Mouse (Mus musculus): Measurements from ENCODE around the gene Nt5c1b.

Nt5c1b gene

DNA sequence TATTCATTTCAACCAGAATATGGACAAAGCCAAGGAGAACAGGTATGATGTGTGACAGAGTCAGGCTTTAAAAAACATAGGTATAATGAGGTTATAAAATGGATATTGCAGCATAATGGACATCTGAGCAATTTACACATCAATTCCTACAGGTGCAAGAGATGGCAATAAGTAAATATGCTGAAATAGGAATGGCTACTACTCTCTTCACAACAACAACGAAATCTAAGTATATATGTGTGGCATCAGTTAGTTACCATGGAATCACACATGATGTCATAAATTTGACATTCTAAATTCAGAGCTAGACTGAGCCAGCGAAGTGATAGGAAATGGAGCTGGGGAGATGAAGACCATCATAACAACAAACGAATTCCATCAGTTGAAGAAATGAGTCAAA, at the start of gene Nt5c1b:
Gene Nt5c1b (plus strand): TSS at position 301 of the 400 bp plus-strand sequence.
- in situ Hi-C loops (cut with MboI, MseI): loop anchor here (5.0 kb wide), 1 partner anchor 58 kb away; no protein-coding TSS in a partner anchor

DNA sequence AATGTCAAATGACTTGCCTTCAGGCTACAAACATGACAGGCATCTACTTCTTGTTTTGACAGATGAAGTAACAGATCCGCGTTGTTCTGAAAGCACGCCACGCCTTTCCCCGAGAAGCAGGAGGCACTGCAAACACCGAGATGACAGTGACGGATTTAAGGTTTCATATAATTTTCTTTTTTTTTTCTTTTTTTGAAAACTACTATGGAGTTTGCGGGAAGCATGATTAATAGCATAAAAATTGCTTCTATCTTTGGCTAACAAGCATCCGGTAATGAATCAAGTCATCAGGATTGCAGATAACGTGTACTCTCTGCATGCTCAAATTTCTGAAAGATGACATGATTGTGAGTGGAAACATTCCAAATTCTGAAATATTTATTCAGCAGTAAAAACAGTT, 42.1 kb upstream of the Nt5c1b start:
- in situ Hi-C loops (cut with MboI, MseI): no loop called here

DNA sequence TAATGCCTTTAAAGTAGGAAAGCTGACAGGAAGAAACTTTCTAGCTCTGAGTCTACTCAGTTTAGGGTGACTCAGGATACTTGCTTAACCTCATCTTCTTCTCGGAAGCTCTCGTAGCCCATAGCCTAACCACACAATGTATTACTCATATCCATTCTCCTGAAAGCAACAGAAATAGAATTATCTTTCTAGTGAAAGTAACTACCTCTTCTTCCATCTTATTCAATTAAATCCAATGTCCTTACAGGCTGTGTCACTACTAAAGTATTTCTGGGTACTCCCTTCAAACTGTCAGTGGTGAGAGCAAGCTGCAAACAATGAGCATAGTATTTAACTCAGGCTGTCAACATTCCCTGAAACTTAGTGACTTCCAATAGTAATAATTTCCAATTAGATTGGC, 40.3 kb upstream of the Nt5c1b start:
- in situ Hi-C loops (cut with MboI, MseI): no loop called here

DNA sequence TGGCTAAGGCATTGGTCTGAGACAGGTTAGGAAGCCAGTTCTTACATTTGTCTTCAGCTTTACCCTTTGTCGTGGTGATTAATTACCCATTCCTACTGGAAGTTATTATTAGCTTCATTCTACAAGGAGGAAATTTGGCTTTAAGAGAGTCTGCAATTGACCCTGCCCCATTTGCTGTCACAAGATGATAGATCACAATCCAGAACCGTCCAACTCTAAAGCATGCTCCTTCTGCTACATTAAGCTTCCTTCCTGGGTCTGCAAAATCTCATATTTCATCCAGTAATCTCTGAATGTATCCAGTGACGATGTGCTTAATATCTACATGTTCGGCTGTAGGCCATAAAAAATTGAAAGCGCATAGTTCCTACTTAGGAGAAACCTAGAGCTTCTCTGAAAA, 29.2 kb upstream of the Nt5c1b start:
- in situ Hi-C loops (cut with MboI, MseI): no loop called here

DNA sequence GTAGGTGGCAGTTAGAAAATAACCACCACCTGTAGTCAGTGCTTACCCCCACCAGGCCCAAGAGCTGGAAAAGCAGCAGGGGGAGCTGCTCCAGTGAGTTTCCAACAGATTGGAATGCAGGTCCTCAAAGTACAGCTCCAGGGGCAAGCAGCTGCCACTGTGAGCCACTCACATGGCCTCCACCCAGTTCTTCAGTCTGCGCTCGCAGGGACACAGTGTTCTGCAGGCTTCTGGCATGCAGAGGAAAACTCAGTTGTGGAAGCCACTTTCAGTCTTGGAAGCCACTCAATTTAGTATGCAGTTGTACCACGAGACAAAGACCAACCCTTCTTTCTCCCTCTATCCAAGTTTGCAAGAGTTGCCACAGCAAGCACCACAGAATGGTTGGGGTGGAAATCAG, 19.1 kb upstream of the Nt5c1b start:
- in situ Hi-C loops (cut with MboI, MseI): loop anchor here (10.0 kb wide), 1 partner anchor 614 kb away; no protein-coding TSS in a partner anchor

DNA sequence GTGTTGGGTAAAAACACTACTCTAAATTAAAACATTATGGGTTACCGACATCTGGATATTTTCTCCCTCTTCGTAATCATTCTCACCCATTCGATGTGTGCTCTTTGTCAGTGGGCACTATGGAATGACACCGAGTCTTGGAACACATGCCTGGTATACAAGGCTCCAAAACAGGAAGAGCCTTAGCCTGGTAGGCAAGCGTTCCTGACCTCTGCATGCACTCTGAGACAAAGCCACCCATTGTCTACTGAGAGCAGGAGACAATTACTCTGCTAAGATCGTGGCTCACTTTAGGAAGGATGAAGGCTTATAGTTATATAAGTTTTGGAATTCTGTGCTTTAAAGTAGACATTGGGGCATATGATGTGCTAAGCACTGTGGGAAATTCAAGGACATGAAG, 12.0 kb upstream of the Nt5c1b start:
- in situ Hi-C loops (cut with MboI, MseI): loop anchor here (10.0 kb wide), 1 partner anchor 607 kb away; no protein-coding TSS in a partner anchor

DNA sequence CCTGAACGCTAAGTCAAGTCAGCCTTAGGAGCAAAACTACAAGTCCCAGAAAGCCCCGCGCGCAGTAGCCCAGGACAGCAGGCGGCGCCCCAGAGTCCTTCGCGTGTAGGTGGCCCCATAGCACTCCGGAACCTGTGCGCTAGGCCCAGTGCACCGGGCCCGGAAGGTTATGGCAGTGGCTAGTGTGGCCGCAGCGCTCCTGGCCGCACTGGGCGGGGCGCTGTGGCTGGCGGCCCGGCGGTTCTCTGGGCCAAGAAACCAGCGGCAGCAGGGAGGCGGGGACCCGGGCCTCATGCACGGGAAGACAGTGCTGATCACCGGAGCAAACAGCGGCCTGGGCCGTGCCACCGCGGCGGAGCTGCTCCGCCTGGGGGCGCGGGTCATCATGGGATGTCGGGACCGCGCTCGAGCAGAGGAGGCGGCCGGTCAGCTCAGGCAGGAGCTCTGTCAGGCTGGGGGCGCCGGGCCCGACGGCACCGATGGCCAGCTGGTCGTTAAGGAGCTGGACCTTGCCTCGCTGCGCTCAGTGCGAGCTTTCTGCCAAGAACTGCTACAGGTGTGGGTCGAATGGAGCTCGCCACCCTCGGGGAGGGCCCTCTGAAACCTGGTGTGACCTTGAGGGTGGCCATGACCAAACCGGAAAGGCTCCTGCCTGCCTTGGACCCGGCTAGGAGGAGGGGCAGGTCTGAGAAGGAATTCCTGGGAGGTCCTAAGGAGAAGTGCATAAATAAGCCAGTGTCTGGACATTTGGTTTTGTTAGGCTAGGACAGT, 21.1 kb downstream of the Nt5c1b start, which contains the start of gene Rdh14:
Gene Rdh14 (plus strand): TSS at position 102 of the 771 bp plus-strand sequence.
- in situ Hi-C loops (cut with MboI, MseI): loop anchor here (5.0 to 25.0 kb wide), 4 partner anchors 1354 to 1854 kb away; partner anchors contain the start of gene Laptm4a

DNA sequence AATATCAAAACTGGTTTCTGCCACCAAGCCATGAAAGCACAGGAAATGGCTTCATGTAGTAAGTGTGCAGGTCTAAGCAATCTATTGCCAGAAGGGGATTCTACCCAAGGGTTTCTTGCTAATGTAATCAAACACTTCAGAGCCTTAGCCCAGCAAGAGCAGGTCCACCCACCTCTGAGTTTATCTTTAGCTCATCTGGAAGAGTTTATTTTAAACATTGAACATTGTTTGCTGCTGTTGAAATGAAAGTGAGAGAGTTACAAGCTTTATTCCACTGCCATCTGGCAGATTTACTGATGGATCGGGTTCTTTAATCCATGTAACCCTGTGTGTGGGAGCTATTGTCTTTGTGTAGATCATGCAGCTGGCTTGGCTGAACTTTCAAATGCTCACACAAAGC, 31.0 kb downstream of the Nt5c1b start:
- in situ Hi-C loops (cut with MboI, MseI): no loop called here

DNA sequence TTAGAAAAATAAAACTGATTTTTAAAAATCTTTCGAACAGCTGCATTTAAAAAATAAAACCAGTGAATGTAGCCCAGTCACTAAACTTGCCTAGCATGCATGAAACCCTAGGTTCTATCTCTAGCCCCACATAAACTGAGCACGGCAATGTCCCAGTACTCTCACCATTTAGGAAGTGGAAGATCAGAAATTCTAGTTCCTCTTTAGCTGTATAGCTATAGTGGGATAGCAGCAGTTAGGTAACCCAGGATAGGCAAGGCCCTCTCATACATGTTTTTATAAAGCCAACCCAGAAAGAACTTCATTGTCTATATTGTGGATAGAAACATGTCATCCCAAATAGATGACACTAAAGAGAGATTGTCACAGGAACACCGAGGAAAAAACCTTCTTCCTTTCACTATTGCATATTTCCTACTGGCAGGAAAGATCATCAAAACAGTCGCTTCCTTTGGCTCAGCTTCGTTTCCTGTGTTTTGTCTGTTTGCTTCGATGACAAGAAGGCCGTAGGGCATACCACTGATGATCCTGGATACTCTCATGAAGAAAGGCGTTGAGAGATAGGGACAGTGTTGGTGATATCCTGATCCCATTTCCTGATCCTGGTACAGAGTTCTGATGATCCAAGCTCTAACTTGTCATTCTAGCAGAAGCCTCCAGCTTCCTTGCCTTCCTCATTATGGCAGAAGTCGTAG, 32.8 kb downstream of the Nt5c1b start:
- in situ Hi-C loops (cut with MboI, MseI): no loop called here

DNA sequence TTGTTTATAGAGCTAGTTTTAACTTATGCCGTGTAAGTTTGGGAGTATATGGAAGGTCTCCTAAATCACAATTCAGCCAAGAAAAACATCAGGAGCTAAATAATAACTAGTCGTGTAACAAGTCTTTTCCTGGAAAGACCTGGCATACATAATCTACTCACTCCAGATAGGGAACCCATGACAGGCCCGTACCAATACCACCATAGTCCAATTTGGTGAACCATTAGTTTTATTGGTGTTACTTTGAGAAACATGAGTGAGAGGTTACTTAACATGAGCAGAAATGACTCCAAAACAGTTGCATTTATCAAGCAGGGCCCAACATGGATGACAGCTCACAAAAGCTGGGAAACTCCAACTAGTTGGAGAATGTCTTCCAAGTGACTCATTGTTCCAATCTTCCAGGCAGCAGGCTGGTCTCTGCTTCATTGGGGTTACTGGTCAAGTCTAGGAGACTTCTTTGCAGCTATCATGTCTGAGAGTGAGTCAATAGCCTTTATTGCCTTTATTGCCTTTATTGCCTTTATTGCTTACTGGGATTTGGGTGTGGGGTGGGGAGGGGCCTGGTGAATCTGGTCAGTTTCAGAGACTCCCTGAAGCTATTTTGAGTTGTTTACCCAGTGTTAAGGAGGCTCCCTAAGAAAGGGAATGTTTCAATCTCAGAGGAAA, 40.9 kb downstream of the Nt5c1b start:
- in situ Hi-C loops (cut with MboI, MseI): no loop called here

DNA sequence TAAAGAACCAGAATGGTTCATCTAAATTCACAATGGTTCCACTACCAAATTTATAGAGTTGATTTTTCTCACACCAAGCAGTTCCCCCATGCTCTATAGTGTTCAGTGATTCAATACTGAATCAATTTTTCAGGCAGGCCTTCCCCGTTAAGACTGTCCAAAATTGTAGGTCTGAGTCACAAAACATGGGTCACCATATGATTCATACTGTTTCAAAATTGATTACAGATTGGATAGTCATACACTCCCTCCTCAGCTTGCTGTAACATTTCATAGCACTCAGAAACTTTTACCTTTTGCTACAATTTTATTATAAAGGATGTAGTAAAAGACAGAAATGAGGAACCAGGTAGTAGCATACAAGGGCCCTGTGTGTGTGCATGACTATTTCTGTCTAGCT, 41.7 kb downstream of the Nt5c1b start:
- in situ Hi-C loops (cut with MboI, MseI): no loop called here

DNA sequence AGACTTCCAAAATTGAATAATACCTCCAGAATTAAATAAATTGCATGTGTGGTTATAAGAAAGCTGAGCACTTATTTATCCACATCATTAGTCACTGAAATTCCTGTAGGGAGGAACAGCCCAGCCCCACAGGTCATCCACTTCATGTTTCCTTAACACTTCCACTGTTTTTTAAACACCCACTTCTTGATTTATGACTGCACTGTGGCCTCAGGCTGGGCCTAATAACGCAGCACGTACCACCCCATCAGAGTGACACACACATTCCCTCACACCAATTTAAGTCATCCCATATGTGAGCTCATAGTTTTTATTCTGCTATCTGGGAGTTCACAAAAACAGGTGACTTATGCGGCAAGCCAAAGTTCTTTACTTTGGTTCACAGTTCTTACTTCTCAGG, 52.6 kb downstream of the Nt5c1b start:
- in situ Hi-C loops (cut with MboI, MseI): no loop called here

DNA sequence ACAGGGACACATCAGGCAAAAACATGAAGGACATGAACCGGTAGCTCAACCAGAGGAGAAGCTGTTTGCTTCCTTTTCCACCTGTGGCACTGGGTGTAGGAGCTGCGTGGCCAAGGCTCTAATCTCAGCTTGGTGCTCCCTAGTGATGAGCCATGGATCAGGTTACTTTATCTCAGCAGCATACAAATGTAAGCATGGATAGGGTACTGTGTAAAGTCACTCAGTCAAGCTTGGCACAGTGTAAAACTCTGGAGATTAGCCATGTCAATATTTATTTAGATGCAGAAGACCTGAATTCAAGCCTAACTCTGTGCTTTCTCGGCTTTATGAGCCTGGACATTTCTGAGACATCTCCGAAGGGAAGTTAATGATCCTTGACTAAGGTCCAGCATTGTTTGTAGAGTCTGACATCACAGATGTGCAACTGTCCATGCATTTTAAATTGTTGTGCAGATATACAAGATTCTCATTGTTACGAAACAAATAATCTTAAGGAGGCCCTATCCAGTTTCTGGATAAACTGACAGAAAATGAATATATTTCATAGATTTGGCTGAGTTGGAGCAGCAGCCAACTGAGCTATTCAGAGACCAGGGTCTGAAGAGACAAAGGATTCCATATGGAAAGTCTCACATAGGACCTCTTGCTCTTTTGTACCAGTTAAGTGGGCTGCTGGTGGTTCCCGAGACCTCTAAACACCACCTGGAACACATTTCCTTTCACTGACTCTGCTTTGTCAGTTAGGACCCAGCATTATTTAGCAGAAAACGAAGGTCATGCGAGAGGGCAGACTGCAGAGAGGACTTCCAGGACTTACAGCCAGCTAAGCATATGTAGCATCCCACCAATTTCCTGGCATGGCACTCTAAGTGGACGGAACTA, 56.5 kb downstream of the Nt5c1b start:
- in situ Hi-C loops (cut with MboI, MseI): loop anchor here (5.0 kb wide), 1 partner anchor 59 kb away; the partner anchor contains the start of gene Nt5c1b

DNA sequence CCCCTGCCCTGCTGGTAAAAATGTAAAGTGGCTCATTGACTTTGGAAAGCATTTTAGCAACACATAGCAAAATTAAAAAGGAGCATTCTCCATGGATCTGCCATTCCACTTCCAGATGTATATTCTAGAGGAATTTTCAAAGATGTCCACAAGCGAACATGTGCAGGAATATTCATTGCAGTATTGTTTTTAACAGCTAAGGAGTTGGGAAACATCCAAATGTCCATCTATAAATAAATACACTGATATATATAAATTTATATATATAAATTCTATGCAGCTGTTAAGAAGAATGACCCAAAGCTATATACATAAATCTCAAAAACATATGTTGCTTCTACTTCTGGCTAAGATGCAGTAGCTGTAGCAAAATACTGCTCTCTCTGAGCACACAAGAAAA, 61.2 kb downstream of the Nt5c1b start:
- in situ Hi-C loops (cut with MboI, MseI): no loop called here

DNA sequence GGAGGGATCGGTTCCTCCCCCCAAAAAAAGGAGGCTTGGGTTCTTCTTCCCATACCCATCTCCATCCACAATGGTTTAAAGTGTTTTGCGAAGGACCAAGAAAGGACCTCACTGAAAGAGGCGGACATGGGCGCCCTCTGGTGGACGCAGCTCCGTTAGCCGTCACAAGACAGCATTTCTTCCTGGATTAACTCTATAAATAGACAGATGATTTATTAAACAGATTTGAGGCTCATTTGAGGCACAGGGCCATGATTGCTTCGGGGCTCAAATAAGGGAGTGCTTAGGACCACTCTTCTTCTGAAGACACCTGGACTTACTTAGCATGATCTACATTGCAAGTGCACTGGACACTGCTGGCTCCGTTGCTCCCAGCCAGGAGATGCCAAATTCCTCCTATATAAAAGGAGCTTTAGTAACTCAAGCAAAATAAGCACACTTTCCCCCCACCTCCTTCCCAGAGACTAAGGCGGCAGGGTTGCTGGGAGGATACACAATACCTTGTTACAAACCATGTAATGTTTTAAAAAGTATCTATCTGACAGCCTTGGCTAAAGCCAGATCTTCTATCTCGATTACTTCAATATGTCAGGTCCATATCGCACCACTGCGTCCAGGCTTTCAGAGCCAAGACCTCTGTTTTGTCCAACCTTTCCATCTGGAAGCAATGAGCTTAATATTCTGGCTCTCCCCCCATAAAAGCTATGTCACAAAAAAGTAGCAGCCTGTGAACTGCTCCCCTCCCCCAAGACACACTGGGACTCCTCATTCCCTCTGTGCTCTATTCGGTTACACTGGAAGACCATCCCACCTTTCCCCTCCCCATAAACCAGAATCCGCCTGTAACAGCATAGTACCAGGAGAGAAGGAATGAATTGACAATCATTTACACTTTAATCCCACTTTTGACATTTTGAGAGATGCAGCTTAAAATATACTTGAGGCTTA, 68.6 kb downstream of the Nt5c1b start:
- in situ Hi-C loops (cut with MboI, MseI): loop anchor here (5.0 kb wide), 2 partner anchors 866 to 1381 kb away; partner anchors contain the start of gene Osr1
